Mouse (Mus musculus): ENCODE measurements around the gene Chst11. TPM values are rescaled to one million over a fixed set of nuclear protein-coding genes. Genes with fewer than 3 reads are reported as not detected.
"Not testable (repeated sequence)": the region's sequence is repeated elsewhere in the genome, so short reads cannot be mapped to it uniquely, and the experiment has no call there.

Chst11 gene
- total RNA-seq, 2 experiments from 2014 or later: 0.77 to 1.2 TPM

DNA sequence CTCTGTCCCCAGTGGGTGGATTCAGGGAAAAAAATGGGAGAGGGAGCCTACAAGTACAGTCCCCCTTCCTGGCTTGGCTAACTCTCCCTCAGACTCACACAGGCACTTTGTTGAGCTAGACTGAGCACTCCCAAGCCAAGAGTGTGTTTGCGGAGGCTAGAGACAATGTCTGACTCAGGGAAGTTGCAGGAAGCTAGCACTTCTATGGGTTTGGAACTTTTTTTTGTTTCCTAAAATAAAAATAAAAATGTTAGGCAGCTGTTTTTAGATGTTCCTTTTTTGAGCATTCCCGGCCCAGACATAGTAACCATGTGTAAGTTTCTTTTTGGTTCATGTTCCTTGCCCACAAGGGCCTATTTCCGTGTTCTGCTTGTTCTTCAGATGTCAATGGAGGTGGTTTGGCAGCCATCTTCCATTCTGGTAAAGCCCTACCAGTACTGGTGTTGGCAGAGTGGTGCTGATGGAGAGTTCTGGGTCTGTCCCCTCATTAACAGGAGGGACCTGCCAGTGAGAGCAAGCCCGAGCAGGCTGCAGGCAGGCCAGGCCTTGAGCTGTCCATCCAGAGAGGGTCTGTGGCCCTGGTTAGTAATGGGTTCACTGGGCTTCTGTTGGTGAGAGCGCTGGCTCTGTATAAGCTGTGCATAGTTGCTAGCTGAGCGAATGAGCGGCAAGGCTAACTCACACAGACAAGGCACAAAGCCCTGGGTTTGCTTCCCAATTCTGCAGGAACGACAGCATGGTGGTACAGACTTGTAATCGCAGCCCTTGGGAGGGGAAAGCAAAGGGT, 116.3 kb downstream of the Chst11 start:
- intact Hi-C loops (cut with DNase I): loop anchor here (5.0 kb wide), 1 partner anchor 189 kb away; no protein-coding TSS in a partner anchor
- DNase-seq: no peak

GRCm38 (mm10) chr10:83102745-83103144, 117.4 kb downstream of the Chst11 start:
- DNase-seq: no peak
- intact Hi-C loops (cut with DNase I): loop anchor here (5.0 kb wide), 1 partner anchor 190 kb away; no protein-coding TSS in a partner anchor

GRCm38 (mm10) chr10:83104221-83104620, 118.9 kb downstream of the Chst11 start:
- no peak for DNase-seq

DNA sequence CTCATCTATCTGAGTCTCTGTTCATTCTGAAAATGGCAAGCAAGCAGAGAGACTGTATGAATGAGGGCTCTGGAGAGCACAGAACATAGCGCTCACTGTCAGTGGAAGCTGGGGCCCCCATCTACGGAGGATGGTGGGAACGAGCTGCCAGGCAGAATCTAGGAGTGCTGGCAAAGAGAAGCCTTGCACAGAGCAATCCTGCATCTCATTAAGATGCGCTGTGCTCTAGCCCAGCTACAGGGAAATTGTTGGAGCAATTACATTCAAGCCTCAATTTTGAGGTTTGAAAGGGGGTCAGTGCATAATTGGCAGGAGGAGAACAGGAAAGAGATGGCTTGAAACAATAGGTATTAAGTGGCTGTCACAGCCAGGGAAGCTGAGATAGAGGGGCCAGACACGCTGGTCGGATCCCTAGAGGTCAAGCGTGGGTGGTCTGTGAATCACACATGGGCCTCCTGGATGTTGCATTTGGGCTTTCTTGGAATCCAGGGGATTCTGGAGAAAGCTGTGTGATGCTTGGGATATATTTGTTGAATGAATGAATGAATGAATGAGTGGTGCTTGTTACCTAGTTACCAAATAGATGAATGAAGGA, 121.0 kb downstream of the Chst11 start:
- no peak for DNase-seq
- intact Hi-C loops (cut with DNase I): no loop called here

More at GRCm38 (mm10) chr10:83104221-83104620, 118.9 kb downstream of the Chst11 start:
- intact Hi-C loops (cut with DNase I): loop anchor here (5.0 kb wide), 1 partner anchor 192 kb away; no protein-coding TSS in a partner anchor

DNA sequence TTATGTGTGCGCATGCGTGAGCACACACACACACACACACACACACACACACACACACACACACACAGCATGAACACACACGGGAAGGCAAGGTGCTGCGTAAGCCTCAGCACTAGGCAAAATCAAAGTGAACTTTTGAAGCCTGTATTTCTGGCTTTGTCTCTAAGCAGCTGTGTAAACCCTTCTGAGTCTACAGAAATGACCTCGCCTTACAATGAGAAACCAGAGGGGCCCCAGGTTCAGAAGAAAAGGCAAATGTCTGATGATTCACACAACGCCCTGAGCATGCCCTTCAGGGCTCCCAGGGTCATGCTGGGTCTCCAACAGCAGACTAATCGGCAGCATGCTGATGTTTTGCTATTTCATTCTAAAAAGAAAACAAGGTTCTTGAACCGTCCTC, 122.1 kb downstream of the Chst11 start:
- DNase-seq: no peak
- intact Hi-C loops (cut with DNase I): no loop called here

DNA sequence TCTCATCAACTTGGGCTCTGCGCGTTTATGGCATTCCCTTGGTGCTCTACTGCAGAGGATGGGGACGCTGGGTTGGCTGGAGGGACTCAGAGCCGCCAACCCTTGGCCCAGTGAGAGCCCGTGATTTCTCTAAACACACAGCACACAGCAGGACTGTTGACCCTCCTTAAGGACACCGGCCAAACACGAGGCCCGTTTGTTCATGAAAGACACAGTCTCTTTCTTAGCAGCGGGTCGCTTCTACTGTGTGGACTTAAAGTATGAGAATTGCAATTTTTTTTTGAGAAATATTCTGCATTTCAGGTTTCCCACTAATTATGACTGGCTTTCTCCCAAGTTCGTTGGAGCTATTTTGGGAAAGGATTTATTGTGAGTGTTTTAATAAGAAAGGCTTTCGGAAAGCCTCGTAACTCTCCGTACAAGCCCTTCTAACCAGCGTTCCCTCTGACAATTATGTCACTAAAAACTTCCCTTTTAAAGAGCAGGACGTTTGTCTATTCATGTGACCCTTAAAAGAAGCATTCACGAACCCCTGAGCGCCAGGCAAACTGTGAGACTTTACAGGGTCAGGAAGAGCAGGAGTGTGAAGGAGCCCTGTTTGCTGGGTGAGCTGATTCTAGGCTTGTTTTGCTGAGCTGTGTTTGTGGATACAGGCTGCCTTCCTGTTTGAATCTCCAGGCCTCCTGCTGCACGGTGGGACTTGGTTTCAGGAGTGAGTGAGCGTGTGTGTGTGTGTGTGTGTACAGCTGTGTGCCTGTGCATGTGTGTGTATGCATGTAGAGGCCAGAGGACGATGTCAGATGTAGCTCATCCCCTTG, 122.8 kb downstream of the Chst11 start:
- intact Hi-C loops (cut with DNase I): no loop called here
- DNase-seq: no peak

DNA sequence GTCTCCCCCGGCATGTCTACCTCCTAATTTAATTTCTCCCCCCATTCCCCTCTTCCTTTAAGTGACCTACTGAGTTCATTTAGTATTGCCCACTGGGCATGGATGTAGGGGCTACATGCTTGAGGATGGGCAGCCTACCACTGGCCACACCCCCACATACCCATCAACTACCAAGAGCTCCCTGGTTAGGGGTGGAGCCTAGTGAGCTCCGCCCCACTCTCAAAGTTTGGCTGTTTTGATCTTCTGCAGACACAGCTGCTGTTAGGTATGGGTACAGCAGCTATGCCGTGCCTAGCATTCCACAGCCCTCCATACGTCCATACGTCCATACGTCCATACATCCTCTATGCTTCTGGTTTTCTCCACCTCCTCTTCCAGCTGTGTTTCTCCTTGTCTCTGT, 123.6 kb downstream of the Chst11 start:
- no peak for DNase-seq
- intact Hi-C loops (cut with DNase I): no loop called here

DNA sequence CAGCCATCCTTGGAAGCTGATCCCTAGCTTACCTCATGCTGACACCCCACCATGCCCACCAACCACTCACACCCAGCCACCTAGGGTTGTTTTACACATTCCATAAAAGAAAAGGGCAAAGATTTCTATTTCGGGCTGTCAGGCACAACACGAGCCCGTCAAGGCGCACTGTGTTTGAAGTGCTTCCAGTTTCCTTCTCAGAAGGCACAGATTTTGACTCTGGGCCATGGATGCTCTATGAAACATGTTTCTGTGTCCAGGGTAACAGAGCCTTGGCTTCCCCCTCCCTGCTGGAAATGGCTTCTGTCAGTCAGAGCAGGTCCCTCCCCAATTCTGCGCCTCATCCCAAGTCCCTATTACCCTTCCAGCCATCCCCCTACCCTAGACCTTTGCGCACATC, 125.7 kb downstream of the Chst11 start:
- intact Hi-C loops (cut with DNase I): no loop called here

GRCm38 (mm10) chr10:83112345-83112744, 127.0 kb downstream of the Chst11 start:
- DNase-seq: no peak
- intact Hi-C loops (cut with DNase I): no loop called here

More for the DNA sequence above, 125.7 kb downstream of the Chst11 start:
- DNase-seq: no peak

GRCm38 (mm10) chr10:83114564-83114963, 129.3 kb downstream of the Chst11 start:
- intact Hi-C loops (cut with DNase I): no loop called here
- DNase-seq: no peak

DNA sequence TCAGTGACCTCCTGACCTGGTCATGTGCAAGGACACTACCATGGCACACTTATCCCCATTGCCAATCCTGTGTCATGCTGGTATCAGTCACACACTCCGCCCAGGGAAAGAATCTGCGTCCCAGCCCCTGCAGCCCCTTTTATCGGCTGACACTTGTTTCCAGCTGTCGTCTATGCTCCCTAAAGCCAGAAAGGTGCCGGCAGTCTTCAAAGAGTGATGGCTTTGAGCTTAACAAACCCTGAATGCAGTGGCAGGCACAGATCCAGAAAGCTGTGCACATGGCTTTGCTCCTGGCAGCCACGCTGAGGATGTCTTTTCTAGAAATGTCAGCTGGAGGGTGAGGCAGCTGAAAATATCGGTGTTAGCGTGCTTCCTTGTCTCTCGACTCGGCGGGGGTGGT, 131.6 kb downstream of the Chst11 start:
- DNase-seq: no peak
- intact Hi-C loops (cut with DNase I): no loop called here

DNA sequence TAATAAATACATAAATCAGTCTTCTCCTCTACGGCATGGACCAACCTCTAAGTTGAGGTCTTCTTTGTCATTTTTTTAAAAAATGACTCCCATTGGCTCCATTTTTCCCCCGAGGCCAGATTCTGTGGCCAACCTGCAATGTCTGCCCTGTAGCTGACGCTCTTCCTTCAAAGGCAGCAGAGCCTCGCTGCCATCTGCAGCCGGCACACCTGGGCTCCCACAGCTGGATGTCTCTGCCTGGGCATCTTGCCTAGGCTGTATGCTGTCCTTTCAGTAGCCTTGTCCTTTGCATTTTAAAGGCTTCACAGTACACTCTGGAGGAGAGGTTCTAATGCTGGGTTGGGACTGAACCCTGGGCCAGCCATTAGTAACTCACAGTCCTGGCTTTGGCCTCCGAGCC, 132.6 kb downstream of the Chst11 start:
- no peak for DNase-seq
- intact Hi-C loops (cut with DNase I): no loop called here

DNA sequence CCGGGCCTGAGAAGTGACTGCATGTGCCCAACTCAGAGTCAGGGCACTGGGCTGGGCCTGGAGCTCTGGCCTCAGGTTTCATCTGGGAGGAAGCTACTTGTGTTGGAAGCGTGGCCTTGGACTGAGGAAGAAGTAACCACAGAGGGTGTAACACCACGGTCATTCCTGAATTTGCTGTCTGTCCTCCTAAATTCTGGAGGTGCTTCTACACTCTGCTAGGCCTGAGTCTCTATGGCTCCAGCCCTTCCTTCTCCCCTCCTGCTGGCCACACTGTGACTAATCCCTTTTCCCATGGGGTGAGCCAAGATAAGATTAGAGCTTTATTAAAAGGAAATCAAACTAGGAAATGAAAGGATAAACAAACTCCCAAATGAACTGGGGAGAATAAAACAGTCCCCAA, 133.3 kb downstream of the Chst11 start:
- DNase-seq: no peak
- intact Hi-C loops (cut with DNase I): no loop called here

GRCm38 (mm10) chr10:83119016-83119415, 133.7 kb downstream of the Chst11 start:
- DNase-seq: no peak
- intact Hi-C loops (cut with DNase I): no loop called here

GRCm38 (mm10) chr10:83119461-83119860, 134.2 kb downstream of the Chst11 start:
- DNase-seq; intact Hi-C loops (cut with DNase I): not testable (repeated sequence)

DNA sequence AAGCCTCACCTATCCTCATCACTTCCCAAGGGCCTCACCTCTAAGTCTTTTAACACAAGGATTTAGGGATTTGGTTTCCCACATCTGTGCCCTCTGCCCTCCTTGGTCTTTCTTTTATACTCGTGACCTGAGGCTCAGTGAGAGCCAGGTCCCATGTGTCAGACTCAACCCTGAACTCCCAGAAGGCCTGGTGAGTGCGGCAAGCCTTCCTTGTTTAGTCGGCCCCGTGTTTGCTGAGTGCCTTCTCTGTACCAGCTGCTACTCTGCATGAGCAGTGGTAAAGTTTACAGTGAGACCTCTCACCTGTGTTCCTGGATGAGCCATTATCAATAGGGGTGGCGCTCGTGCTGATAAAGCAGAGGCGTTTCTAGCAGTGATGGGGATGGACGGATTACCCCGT, 134.6 kb downstream of the Chst11 start:
- no peak for DNase-seq
- intact Hi-C loops (cut with DNase I): no loop called here

DNA sequence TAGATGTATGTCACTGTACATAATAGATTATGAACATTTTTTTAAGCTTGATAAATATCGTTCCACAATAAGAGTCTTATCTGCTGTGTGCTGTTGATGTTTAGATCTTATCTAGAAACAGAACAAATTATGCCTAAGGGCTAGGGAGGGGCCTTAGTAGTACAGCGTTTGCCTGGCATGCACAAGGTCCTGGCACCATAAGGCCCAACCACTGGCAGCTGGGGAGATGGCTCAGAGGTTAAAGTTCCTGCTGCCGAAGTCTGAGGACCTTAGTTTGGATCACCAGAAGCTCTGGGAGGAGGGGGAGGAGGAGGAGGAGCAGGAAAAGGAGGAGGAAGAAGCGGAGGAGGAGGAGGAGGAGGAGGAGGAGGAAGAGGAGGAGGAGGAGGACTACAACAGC, 135.6 kb downstream of the Chst11 start:
- no peak for DNase-seq
- intact Hi-C loops (cut with DNase I): no loop called here

DNA sequence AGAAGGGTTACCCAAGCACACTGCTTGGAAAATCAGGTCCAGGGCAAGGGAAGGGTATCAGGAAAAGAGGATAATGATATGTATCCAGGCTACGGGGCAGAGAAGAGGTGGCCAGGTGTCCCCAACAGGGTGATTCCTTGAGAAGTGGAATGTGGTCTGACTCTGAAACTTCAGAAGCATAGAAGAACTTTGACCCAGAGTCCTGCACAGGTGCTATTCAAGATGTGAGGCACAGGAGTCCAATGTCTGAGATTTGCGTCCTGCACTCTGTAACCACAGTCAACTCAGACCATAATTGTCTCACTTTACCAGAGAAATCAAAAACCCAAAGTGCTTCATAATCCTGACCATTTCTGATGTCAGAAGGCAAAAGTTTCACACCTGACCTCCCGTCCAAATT, 139.3 kb downstream of the Chst11 start:
- intact Hi-C loops (cut with DNase I): no loop called here
- DNase-seq: no peak

DNA sequence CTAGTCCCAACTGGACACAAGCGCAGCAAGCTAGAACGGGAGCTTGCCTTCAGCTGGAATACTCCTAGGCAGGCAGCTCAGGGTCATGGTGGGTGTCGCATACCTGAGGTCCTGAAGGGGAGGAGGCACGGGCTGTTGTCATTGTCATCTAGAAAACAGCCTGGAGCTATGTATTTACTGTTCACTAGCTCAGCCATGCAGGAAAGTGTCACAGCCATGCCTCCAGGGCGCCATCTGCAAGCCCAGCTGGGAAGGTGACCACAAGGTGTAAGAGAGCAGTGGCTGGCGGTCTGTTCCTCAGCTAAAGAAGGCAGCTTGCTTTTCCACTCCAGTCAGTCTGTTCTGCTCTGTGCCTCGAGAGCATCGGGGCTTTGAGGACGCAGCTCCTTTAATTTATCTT, 141.1 kb downstream of the Chst11 start:
- DNase-seq: no peak
- intact Hi-C loops (cut with DNase I): no loop called here

GRCm38 (mm10) chr10:83128435-83128834, 143.1 kb downstream of the Chst11 start:
- no peak for DNase-seq
- intact Hi-C loops (cut with DNase I): no loop called here

DNA sequence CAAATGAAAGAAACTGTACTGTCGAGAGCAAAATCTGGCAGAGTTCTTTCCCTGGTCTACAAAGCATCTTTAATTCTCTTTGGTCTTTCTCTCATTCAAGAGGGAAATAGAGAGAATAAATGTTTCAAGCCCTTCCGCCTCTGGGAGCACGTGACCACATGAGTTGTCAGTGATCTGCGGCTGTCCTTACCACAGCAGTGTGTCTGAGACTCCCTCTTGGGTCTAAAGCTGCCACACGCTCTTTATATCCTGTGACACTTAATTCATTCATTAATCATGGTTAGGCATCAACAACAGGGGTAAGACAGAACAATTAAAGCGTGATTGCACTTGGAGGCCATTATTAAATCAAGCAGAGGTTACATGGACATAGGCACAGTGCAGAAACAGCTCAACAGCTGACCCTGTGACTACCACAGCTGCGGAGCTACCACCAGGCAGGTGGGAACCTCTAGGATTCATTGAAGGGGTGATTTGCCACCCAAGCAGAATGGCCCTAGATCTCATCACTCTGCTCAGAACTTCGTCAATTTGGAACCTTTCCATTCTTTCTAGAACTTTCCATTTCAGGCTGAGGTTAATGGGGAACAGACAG, 144.4 kb downstream of the Chst11 start:
- intact Hi-C loops (cut with DNase I): no loop called here
- no peak for DNase-seq
